Mouse (Mus musculus) erythroblast, adult 5-6 weeks (primary cell): Measurements from ENCODE around the gene Sertad1. TPM values are rescaled to one million over a fixed set of nuclear protein-coding genes. Genes with fewer than 3 reads are reported as not detected.

Experiments used
- ATAC-seq: replicated peaks from 2 replicates; pipeline ENCODE4 v1.8.0; 2016; ENCODE audit warnings: moderate number of reproducible peaks, mild to moderate bottlenecking, moderate TSS enrichment, inconsistent platforms; ENCODE audit not compliant: poor library complexity, low FRiP score, severe bottlenecking
- total RNA-seq, 2 experiments: library from RNA; stranded (forward) in 1 of 2; stranded (reverse) in 1 of 2; fragments of 150-400 nt in 1 of 2; fragments of 200-764, 138-1000 nt in 1 of 2; gene quantifications; 2 replicates each; pipeline versions ENCODE4 v1.2.3 to v1.2.4; 2015 to 2017; ENCODE audit warnings: low replicate concordance in 2 of 2

Gene Sertad1
- total RNA-seq, 2 experiments from 2014 or later, result 26.2 to 26.5 TPM

DNA sequence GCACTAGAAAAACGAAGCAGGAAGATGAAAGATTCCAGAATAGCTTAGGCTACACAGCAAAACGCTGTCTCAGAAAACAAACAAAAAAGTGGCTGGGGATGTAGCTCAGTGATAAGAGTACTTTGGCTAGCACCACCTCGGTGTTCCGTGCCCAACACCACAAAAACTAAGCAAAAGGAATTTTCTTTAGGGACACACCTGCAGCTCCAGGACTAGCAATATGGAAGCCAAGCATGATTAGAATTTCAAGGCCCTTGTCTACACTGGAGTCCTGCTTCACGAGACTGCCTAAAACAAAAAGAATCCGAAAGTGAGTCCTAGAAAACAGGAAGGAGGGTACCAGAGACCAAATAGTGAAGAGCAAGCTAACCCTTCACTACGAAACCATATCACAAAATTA, 14.1 kb upstream of the Sertad1 start:
- ATAC-seq, result 0 out of 2 replicates have a peak, but pooled peaks have one; percentile 5

DNA sequence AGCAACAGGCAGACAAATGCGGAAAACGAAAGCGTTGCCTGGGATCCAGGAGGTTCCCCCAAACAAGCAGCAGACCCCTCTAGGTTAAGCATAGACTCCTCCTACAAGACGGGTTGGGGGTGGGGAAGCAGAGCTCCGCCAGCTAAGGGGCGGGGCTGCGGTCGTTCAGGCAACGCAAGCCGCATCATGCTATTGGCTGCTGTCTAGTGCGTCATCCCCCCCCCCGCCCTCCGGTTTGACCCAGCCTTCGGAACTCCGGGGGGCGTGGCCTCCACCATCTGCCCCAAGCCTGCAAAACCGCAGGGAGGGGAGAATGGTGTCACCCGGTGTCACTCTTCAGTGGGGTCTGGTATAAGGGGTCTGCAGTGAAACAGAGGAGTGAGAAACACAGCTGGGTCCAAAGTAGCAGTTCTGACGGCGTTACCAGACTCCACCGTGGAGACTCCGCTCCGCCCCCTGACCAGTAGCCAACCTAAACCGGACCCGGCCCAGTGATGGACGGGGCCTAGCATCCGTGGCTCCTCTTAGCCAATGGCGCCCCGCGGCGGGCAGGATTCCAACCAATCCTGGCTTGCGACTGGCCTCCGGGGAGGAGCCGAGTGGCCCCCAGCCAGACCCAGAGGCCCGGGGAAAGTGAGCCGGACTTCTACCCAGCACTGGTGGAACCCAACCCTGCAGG, 13.4 kb upstream of the Sertad1 start, which contains the start of gene Sertad3:
TSS of gene Sertad3 (plus strand) at position 613 of the 679 bp plus-strand sequence.
- peak; percentile 78 for ATAC-seq

DNA sequence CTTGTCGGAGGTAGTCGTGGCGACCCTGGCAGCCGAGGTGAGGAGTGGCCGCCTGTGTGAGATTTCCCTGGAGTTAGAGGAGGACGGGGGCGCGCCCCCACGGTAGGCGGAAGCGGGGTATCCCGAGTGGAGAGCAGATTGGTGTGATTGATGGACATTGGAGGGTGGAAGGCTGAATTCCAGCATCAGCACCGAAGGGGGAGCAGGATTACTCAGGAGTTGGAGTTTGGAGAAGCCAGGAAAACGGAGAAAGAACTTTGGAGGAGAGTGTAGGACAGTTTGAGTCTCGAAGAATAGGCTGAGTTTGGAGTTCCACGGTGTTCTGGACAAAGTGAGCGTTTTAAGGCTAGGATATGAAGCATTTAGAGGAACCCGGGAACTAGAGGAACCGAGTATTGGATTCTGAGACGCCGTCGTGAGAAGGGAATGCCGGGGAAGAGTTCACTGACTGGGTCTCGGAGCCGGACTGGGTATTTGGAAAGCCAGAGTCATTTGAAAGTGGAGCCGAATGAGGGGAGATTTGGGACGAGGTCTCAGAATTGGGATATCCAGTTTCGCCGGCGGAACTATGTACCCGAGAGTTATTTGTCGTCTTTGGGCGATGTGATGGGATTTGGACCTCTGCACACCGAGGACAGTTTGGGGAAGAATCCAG, 12.7 kb upstream of the Sertad1 start:
- 0 out of 2 replicates have a peak, but pooled peaks have one; percentile 1 for ATAC-seq

DNA sequence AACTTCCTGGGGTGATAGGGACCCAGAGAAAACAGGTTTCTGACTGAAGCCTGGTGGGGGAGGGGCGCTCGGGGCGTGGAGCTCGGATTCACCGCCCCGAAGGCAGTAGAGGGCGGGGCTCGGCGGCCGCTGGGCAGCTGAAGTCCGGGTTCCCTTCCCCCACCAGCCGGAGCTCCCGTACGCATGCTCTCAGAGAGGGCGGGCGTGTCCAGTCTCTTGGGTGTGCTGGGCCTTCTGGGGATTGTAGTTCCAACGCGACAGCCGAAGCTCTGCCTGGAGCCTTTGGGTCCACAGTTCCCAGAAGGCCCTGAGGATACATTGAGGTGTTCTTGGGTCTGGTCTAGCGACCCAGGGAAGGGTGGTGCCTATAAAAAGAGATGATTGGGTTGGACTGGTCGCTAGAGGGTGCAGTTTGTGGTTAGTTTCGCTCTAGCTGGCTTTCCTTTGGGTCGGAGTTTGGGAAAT, 12.2 kb upstream of the Sertad1 start:
- ATAC-seq, result peak; percentile 76

DNA sequence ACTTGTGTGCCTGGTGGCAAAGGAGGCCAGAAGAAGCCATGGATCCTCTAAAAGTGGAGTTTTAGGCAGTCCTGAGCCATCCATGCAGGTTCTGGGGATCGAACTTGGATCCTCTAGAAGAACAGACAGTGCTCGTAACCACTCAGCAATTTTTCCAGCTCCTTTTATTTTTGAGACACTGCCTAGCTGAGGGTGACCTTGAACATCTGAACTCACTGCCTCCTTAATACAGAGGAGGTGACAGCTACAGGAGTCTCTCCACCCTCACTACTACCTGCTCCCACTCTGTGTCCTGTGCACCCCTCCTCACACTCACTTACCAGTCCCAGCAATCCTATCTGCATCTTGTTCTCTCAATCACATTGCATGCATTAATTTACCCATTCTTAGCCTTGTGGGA, 11.1 kb upstream of the Sertad1 start:
- no peak for ATAC-seq

DNA sequence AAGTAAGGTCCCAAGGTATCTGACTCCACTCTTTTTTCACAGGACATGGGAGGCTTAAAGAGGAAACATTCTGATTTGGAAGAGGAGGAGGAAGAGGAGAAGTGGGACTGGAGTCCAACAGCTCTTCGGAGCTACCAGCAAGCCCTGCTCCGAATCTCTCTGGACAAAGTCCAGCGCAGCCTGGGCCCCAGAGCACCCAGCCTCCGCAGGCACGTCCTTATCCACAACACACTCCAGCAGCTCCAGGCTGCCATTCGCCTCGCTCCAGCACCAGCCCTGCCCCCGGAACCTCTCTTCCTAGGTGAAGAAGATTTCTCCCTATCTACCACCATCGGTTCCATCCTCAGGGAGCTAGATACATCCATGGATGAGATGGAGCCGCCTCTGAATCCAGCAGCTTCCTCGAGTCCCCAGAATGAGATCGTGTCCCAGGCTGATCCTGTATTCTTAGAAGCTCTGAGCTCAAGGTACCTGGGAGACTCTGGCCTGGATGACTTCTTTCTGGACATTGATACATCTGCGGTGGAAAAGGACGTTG, 10.5 kb upstream of the Sertad1 start:
- ATAC-seq, result no peak

DNA sequence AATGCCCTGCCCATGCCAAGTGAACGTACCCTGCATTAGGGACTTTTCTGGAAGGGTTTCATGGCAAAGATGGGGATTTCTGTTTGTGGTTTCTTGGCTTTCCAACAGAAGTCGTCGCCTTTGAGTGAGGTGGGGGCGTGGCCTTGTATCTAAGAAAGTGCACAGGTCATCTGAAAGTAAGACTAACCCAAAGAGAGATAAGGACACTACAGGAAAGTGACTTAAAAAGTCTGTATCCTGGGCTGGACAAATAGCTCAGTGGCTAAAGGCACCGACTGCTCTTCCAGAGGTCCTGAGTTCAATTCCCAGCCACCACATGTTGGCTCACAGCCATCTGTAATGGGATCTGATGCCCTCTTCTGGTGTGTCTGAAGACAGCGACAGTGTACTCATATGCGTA, 8.1 kb upstream of the Sertad1 start:
- ATAC-seq, result no peak

DNA sequence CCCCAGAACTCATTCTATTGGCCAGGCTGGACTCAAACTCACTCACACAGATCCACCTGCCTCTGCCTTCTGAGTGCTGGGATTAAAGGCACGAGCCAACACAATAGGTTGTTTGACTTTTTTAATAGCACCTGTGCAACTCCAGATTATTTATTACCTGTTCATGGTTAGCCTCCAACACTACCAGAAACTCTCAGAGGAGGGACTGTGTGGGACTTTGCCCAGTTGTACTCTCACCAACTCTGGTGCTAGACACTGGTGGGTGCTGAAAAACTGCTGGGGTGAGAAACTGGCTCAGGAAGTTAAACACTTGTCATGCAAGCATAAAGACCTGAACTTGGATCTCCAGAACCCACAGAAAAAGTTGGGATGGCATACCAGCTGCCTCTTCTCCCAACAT, 7.0 kb upstream of the Sertad1 start:
- ATAC-seq, result no peak

DNA sequence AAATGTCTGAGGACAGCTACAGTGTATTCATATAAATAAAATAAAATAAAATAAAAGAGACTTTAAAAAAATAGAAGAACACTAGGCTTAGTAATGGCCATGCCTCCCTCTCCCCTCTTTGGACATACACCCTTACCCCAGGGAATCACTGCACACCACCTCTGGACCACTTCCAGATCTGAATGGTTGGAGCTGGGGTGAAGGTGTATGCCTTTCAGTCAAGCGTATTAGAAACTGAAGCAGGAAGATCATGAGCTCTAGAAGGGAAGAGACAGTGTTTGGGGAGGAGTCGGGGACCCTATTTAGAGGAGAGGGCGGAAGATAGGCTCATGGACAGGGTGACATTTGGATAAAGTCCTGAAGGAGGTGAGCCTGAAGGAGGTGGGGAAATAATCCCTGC, 6.2 kb upstream of the Sertad1 start:
- no peak for ATAC-seq

DNA sequence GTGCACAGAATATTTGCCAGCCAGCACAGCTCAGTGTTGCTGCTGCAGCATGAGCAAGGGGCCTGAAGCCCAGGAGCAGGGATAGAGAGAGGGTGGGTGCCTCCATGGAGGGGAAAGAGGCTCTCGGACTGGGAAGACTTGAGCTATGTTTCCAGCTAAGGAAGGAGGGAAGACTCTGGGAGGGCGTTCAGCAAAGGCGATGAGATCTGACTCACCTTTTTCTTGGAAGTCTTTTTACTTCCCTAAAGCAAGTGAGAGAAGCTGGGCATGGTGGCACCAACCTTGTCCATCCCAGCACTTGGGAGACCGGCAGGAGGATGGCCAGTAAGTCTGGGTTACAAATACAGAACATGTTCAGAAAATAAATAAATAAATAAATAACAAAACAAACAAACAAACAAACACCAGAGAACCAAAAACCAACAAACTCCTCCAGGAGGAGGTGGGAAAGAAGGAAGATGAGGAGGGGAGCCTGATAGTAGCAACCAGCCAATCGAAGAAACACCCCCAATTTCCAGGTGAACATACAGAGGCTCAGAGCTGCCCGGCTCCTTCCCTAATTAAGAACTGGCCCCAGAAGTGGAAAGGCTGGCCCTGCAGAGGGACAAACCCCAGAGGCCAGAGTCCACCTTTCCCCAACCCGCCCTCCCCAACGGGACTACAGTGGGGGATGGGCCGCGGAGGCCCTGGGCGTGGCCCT, 5.6 kb upstream of the Sertad1 start:
- ATAC-seq, result no peak

DNA sequence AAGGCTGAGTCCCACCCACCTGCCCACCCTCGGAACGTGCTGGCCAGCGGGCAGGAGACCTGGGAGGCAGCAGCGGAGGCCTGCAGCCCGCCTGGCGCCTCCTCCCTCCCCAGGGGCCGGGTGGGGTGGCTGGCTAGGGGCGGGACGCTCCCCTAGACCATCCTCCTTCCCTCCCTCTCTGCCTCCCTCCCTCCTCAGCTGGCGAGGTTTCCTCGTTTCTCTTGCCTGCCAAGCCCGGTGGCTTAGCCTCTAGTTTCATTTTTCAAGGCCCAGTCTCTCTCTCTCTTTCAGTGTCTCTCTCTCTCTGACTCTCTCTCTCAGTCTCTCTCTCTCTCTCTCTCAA, 5.1 kb upstream of the Sertad1 start:
- ATAC-seq, result peak; percentile 92

DNA sequence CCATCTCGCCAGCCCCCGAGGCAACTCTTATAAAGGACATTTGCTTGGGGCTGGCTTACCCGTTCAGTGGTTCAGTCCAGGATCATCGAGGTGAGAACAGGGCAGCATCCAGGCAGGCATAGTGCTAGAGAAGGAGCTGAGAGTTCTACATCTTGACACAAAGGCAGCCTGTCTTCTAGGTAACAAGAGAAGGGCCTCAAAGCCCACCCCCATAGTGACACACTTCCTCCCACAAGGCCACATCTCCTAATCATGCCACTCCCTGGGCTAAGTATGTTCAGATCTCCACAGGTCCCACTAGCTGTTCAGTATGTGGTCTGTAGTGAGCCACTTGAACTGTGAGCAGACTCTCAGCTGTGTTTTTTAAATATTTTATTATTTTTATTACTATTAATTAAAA, 2.9 kb upstream of the Sertad1 start:
- no peak for ATAC-seq

DNA sequence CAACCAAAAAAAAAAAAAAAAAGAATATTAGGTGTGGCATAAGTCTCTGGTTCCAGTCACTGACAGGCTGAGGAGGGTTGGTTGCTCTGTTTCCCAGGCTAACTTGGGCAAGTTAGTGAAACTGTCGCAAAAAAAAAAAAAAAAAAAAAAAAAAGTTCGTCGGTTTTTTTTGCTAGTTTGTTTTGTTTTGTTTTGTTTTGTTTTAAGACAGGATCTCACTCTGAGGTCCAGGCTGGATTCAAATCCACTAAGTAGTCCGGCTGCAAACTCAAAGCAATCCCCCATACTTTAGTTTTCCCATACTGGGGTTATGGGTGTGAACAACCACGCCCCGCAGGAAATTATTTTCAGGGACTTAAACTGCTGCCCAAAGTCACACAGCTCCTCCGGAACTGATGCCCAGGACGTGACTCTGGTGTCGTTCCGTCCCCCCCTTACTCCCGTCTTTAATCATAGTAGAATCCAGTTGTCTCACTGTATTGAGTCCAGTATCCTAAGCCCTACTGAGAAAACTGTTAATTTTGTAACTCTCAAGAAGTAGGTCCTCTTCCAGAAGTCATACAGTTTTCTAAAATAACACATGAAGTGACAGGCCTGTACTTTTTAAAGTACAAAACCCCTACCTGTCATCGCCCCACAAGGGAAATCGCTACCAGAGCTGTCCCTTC, 474 bp upstream of the Sertad1 start:
- 0 out of 2 replicates have a peak, but pooled peaks have one; percentile 5 for ATAC-seq

DNA sequence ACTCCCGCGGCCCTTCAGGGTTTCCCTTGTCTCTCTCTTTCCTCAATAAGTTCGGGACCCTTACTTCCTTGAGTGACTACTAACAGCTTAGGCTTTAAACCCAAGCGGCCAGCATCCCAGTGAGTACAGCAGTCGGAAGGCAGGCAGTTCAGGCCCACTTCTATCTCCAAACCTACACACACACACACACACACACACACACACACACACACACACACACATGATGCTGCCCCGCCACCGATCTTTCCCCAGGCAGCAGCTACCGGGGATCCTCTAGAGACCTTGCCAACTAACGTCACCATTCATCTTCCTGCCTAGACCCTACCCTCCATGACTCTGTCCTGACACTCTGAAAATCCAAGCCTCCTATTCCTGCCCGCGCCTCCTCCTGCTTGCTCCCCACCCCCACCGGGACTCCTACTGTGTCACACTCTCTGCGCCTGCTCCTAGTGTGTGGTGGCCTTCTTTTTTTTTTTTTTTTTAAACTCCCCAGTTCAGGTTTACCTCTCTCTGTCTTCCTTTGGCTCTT, 1.1 kb downstream of the Sertad1 start:
- ATAC-seq, result no peak

DNA sequence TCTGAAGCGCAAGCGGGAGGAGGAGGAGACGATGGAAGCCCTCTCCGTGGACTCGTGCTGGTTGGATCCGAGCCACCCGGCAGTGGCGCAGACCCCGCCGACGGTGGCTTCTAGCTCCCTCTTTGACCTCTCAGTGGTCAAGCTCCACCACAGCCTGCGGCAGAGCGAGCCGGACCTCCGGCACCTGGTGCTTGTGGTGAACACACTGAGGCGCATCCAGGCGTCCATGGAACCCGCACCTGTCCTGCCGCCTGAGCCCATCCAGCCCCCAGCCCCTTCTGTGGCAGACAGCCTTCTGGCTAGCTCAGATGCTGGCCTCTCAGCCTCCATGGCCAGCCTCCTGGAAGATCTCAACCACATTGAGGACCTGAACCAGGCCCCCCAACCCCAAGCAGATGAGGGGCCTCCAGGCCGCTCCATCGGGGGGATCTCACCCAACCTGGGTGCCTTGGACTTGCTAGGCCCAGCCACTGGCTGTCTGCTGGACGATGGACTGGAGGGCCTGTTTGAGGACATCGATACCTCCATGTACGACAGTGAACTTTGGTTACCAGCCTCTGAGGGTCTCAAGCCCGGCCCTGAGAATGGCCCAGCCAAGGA, 2.7 kb downstream of the Sertad1 start:
- ATAC-seq, result no peak

DNA sequence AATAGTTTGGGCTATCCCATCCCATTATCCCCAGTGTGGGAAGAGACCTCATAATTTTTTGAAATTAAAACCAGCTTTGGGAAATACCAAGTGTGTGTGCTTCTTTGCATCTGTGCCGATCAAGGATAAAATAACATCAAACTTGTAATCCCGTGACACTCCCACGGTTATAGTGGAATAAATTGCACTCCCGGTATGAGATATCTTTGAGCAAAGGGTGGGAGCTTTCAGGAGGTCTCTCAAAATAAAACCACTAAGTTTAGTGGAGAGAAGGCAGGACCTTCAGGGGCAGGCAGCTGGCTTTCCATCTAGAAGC, 3.5 kb downstream of the Sertad1 start:
- ATAC-seq, result no peak

DNA sequence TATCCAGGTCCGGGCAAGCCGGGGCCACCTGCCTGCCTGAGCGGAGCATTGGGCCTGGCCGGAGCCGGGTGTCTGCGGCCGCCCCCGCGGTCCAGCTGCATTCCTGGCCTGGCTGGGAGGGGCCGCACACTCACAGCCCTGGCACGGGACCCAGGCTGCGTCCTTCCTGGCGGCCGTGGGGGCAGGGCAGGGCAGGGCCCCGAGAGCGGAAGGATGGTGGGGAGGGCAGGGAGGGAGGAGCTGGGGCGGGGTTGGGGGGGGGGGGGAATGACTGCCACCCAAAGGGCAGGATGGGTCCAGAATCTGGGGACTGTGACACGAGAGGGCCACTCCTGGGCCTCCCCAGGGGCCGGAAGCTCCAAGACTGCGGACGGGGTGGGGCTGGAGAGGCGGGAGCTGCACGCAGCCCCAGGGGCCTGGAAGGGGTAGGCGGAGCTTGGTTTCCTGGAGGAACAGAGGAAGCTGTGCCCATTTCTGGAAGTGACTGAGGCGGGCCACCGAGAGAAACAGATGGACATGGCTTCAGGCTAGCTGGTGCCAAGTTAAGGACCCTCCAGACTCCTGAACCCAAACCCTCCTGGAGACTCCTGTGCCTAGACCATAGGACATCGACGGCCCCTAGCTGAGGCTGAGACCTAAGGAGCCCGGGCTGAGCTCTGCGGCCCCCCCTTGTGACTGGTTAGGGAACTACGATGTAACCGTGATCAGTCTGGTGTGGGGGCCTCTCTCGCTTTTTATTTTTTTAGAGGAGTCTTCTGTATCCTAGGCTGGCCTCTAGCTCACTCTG, 4.0 kb downstream of the Sertad1 start:
- peak; percentile 70 for ATAC-seq

DNA sequence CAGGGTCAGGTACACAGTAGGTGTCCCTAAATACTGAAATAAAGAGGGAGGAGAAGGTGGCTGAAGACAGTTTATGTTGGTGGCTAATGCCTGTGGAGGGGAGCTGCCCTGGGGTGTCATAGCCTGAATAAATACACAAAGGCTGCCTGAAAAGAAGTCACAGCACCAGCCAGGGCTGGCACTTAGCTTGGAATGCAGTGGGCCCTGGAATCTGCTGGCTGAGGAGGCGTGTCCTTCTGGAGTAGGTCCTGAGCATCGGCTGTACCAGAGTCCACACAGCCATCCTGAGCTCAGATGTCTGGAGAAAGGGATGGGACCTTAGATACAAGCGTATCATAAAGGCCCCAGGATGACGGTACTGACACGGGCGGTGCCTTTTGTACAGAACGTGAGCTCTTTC, 5.1 kb downstream of the Sertad1 start:
- ATAC-seq, result no peak

DNA sequence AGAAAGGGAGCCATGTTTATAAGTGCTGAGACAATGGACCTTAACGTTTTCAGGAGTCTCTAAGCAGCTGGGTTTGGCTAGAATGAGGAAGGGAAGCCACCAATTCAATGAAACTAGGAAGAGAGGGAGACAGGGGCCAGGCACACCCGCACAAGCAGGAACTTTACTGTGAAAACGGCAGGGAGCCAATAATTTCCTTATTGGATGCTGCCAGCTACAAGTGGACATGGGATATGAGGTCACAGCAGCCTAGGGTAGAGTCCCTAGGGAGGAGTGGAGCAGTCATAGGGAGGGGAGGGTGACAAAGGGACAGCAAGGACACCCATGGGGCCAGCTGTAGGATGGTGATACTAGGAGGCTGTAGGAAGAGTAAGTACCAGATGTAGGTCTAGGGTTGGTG, 6.3 kb downstream of the Sertad1 start:
- ATAC-seq, result no peak
